Mouse (Mus musculus) midbrain, embryonic 14.5 days (tissue): ENCODE results near the gene Trim62. TPM values are rescaled to one million over a fixed set of nuclear protein-coding genes. Genes with fewer than 3 reads are reported as not detected.

Experiments used
- polyA plus RNA-seq: library from polyadenylated mRNA; unstranded; fragments of >200 nt; fragmentation: Nextera tagmentation; extraction: Ambion mirVana; gene quantifications from 2 replicates; pipeline ENCODE4 v1.2.1, GENCODE M21; 2014

The Trim62 gene
- polyA plus RNA-seq, 1 experiment from 2014 or later, result 27.3 TPM

Other genes starting within 250 kb of the Trim62 start
- gene Phc2, start 228.9 kb upstream of the Trim62 start, polyA plus RNA-seq, result 48.4 and 54.2 TPM in 2 replicates
- gene A3galt2, start 128.2 kb upstream of the Trim62 start, polyA plus RNA-seq, result 0.47 and 0.74 TPM in 2 replicates
- gene Zfp362, start 77.5 kb upstream of the Trim62 start, polyA plus RNA-seq, result 28.3 and 35.7 TPM in 2 replicates
- 18.0 and 19.6 TPM in 2 replicates for gene Azin2, start 78.9 kb downstream of the Trim62 start, polyA plus RNA-seq
- 54.5 and 63.3 TPM in 2 replicates for gene Ak2, start 108.4 kb downstream of the Trim62 start, polyA plus RNA-seq
- 33.8 and 35.3 TPM in 2 replicates for gene Rnf19b, start 174.7 kb downstream of the Trim62 start, polyA plus RNA-seq
- gene Tmem54, start 222.0 kb downstream of the Trim62 start, polyA plus RNA-seq, result not detected in 2 replicates
- gene Hpca, start 238.5 kb downstream of the Trim62 start, polyA plus RNA-seq, result 26.4 and 31.7 TPM in 2 replicates